Mouse (Mus musculus): ENCODE measurements around the gene Echdc1. TPM values are rescaled to one million over a fixed set of nuclear protein-coding genes. Genes with fewer than 3 reads are reported as not detected.

The Echdc1 gene
- 24.8 and 25.3 TPM in 2 replicates for polyA plus RNA-seq (2014; fragmentation: Nextera tagmentation; extraction: Ambion mirVana)

DNA sequence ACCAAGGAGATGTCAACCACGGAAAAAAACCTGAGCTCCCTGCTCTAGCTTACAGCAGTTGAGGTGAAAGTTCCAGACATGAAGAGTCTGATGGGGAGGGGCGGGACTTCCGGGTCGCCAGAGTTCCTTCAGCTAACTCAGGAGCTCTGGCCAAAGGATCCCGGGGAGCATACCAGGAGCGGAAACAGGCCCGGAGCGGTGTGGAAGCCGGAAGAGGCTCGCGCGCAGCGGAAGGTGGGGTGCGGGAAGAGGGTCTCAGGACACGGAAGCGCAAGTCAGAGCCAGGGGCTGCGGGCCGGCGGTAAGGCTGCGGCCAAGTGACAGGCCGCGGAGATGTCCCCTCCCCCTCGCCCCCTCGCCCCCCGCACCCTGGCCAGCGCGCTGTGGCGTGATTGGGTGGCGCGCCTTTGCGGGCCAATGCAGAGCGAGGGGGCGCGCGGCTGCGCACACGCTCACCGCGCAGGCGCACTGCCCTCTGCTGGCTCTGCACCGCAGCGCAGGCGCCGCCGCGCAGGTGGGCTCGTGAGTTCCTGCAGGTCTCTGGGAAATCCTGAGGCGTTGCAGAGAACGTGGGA, at the start of gene Echdc1:
TSS of gene Echdc1 (plus strand) at position 103 of the 575 bp plus-strand sequence.
- WGBS = under 1% methylated on average over 27 of the region's 49 CpGs
- Histone ChIP-seq H3K4me2 (ENCODE audit: low read depth, low read length) (peak within 1 kb of the TSS; percentile 74), H3K9ac (ENCODE audit: low read depth, low read length) (peak within 1 kb of the TSS; percentile 77), H3K36me3 (ENCODE audit: control insufficient read depth, insufficient read depth, low read length) (no peaks in the 10 kb centered on the region), H3K9me3 (ENCODE audit: control insufficient read depth, low read length) (no peaks in the 10 kb centered on the region), H3K27me3 (replicated peaks; ENCODE audit: control insufficient read depth, insufficient read depth, low read length) (no peaks in the 10 kb centered on the region), H3K4me1 (ENCODE audit: control insufficient read depth, insufficient read depth, low read length) (no peaks in the 10 kb centered on the region), H3K4me3 (ENCODE audit: low read depth, low read length) (peak within 1 kb of the TSS; percentile 58), H3K27ac (replicated peaks; ENCODE audit: low read depth, low read length) (peak within 1 kb of the TSS; percentile 84)
- peak; percentile 94 for DNase-seq (ENCODE audit: low spot score)
- ATAC-seq (ENCODE audit: low read depth) = peak; percentile 99

DNA sequence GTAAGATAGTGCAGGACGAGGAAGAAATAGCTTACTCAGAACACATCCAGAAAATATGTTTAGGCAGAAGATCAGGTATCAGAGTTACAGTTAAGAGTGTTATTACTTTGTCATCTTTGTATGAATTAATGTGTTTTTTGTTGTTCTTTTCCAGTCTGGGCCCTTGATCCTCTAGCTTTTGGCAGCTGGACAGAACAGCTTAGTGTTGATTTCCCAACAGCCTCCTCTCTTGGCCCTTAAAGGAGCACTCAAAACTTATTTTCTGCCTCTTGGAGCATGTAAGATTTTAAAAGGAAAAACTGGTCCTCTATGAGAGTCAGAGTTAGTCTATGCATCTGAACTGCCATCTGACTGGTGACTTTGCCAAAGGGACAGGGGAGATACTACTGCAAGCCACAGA, 31.2 kb upstream of the Echdc1 start:
- H3K36me3 ChIP-seq (ENCODE audit: control insufficient read depth, insufficient read depth, low read length) = no peaks in the 10 kb centered on the region
- ATAC-seq (ENCODE audit: low read depth) (peak; percentile 7; the same call in 1 of the 2 replicates), DNase-seq (ENCODE audit: low spot score) (peak; percentile 26)
- H3K4me3 ChIP-seq (ENCODE audit: low read depth, low read length) = no peak overlapping the region
- H3K9ac ChIP-seq (ENCODE audit: low read depth, low read length) = no peak overlapping the region
- no peaks in the 10 kb centered on the region for H3K4me1 ChIP-seq (ENCODE audit: control insufficient read depth, insufficient read depth, low read length)
- H3K27me3 ChIP-seq (replicated peaks; ENCODE audit: control insufficient read depth, insufficient read depth, low read length) = no peaks in the 10 kb centered on the region
- no peak overlapping the region for H3K27ac ChIP-seq (replicated peaks; ENCODE audit: low read depth, low read length)
- H3K9me3 ChIP-seq (ENCODE audit: control insufficient read depth, low read length) = no peaks in the 10 kb centered on the region
- 69% methylated on average over 1 of the region's 1 CpGs for WGBS
- H3K4me2 ChIP-seq (ENCODE audit: low read depth, low read length) = no peak overlapping the region

- 92% methylated on average over 1 of the region's 1 CpGs for WGBS
- DNase-seq (ENCODE audit: low spot score) (peak; percentile 83), ATAC-seq (ENCODE audit: low read depth) (peak; percentile 84)
- Histone ChIP-seq H3K4me1 (ENCODE audit: control insufficient read depth, insufficient read depth, low read length) (no peaks in the 10 kb centered on the region), H3K4me2 (ENCODE audit: low read depth, low read length) (no peak overlapping the region), H3K36me3 (ENCODE audit: control insufficient read depth, insufficient read depth, low read length) (no peaks in the 10 kb centered on the region), H3K9ac (ENCODE audit: low read depth, low read length) (no peak overlapping the region), H3K9me3 (ENCODE audit: control insufficient read depth, low read length) (no peaks in the 10 kb centered on the region), H3K27ac (replicated peaks; ENCODE audit: low read depth, low read length) (no peak overlapping the region), H3K4me3 (ENCODE audit: low read depth, low read length) (no peak overlapping the region), H3K27me3 (replicated peaks; ENCODE audit: control insufficient read depth, insufficient read depth, low read length) (no peaks in the 10 kb centered on the region)
Measured at GRCm38 (mm10) chr10:29285757-29286156, 27.2 kb upstream of the Echdc1 start.

DNA sequence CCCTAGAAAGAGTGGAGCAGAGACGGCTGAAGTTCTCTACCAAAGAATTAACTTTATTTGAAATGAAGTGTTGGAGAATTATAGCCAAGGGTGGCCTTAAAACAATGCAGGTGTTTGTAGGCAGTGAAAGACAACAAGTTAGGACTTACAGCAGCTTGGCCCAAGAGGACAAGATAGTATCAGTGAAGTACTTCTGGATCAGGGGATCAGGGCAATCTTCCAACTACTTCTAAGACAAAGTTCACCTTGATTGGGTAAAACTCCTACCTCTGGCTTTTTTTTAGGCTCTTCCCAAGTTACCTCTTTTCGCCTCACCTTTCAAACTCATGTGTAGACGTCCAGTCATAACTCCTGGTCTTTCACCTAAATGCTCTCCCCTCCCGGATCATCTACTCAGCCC, 10.7 kb upstream of the Echdc1 start:
- Histone ChIP-seq H3K9me3 (ENCODE audit: control insufficient read depth, low read length) (no peaks in the 10 kb centered on the region), H3K4me2 (ENCODE audit: low read depth, low read length) (no peak overlapping the region), H3K27ac (replicated peaks; ENCODE audit: low read depth, low read length) (no peak overlapping the region), H3K27me3 (replicated peaks; ENCODE audit: control insufficient read depth, insufficient read depth, low read length) (no peaks in the 10 kb centered on the region), H3K36me3 (ENCODE audit: control insufficient read depth, insufficient read depth, low read length) (no peaks in the 10 kb centered on the region), H3K4me3 (ENCODE audit: low read depth, low read length) (no peak overlapping the region), H3K9ac (ENCODE audit: low read depth, low read length) (no peak overlapping the region), H3K4me1 (ENCODE audit: control insufficient read depth, insufficient read depth, low read length) (no peaks in the 10 kb centered on the region)
- ATAC-seq (ENCODE audit: low read depth) = no peak
- 95% methylated on average over 4 of the region's 4 CpGs for WGBS
- no peak for DNase-seq (ENCODE audit: low spot score)

GRCm38 (mm10) chr10:29311480-29312219, 1.3 kb upstream of the Echdc1 start:
- no peaks in the 10 kb centered on the region for H3K4me1 ChIP-seq (ENCODE audit: control insufficient read depth, insufficient read depth, low read length)
- no peaks in the 10 kb centered on the region for H3K27me3 ChIP-seq (replicated peaks; ENCODE audit: control insufficient read depth, insufficient read depth, low read length)
- H3K36me3 ChIP-seq (ENCODE audit: control insufficient read depth, insufficient read depth, low read length) = no peaks in the 10 kb centered on the region
- DNase-seq (ENCODE audit: low spot score) (no peak), ATAC-seq (ENCODE audit: low read depth) (no peak)
- no peak overlapping the region for H3K27ac ChIP-seq (replicated peaks; ENCODE audit: low read depth, low read length)
- WGBS = 74% methylated on average over 4 of the region's 4 CpGs
- no peaks in the 10 kb centered on the region for H3K9me3 ChIP-seq (ENCODE audit: control insufficient read depth, low read length)
- peak overlapping the region; percentile 74; the same call in 1 of the 2 replicates for H3K4me2 ChIP-seq (ENCODE audit: low read depth, low read length)
- no peak overlapping the region for H3K9ac ChIP-seq (ENCODE audit: low read depth, low read length)
- H3K4me3 ChIP-seq (ENCODE audit: low read depth, low read length) = no peak overlapping the region

DNA sequence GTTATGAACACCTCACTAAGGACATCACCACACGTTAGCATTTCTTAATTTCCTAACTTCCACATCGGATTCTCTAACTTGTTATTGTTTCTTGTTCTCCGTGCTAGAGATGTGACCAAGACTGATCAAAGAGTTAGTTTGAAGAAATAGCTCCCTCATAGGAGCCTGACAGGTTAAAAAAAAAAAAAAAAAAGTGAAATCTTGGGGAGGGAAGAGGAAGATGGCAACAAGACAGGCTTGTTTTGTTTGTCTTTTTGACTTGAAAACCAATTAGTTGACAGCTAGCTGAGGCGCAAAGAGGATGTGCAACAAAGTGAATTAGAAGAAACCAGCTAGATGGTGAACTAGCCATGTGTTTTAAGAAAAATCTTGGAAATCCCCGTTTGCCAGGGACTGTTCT, 939 bp downstream of the Echdc1 start:
- H3K27me3 ChIP-seq (replicated peaks; ENCODE audit: control insufficient read depth, insufficient read depth, low read length) = no peaks in the 10 kb centered on the region
- no peak overlapping the region for H3K27ac ChIP-seq (replicated peaks; ENCODE audit: low read depth, low read length)
- peak overlapping the region; percentile 58 for H3K4me3 ChIP-seq (ENCODE audit: low read depth, low read length)
- H3K36me3 ChIP-seq (ENCODE audit: control insufficient read depth, insufficient read depth, low read length) = no peaks in the 10 kb centered on the region
- H3K4me2 ChIP-seq (ENCODE audit: low read depth, low read length) = peak overlapping the region; percentile 74
- no peaks in the 10 kb centered on the region for H3K9me3 ChIP-seq (ENCODE audit: control insufficient read depth, low read length)
- peak overlapping the region; percentile 77; the same call in 1 of the 2 replicates for H3K9ac ChIP-seq (ENCODE audit: low read depth, low read length)
- H3K4me1 ChIP-seq (ENCODE audit: control insufficient read depth, insufficient read depth, low read length) = no peaks in the 10 kb centered on the region
- ATAC-seq (ENCODE audit: low read depth) (no peak), DNase-seq (ENCODE audit: low spot score) (no peak)
- whole genome bisulfite sequencing = 39% methylated on average over 5 of the region's 5 CpGs

GRCm38 (mm10) chr10:29324817-29325216, 11.9 kb downstream of the Echdc1 start:
- no peaks in the 10 kb centered on the region for H3K27me3 ChIP-seq (replicated peaks; ENCODE audit: control insufficient read depth, insufficient read depth, low read length)
- DNase-seq (ENCODE audit: low spot score) = no peak
- no peak overlapping the region for H3K4me3 ChIP-seq (ENCODE audit: low read depth, low read length)
- no peaks in the 10 kb centered on the region for H3K9me3 ChIP-seq (ENCODE audit: control insufficient read depth, low read length)
- H3K36me3 ChIP-seq (ENCODE audit: control insufficient read depth, insufficient read depth, low read length) = no peaks in the 10 kb centered on the region
- H3K27ac ChIP-seq (replicated peaks; ENCODE audit: low read depth, low read length) = no peak overlapping the region
- H3K4me2 ChIP-seq (ENCODE audit: low read depth, low read length) = no peak overlapping the region
- H3K4me1 ChIP-seq (ENCODE audit: control insufficient read depth, insufficient read depth, low read length) = no peaks in the 10 kb centered on the region
- no peak overlapping the region for H3K9ac ChIP-seq (ENCODE audit: low read depth, low read length)
- no peak for ATAC-seq (ENCODE audit: low read depth)
- WGBS = 72% methylated on average over 2 of the region's 2 CpGs

GRCm38 (mm10) chr10:29333836-29334235, 20.9 kb downstream of the Echdc1 start:
- Histone ChIP-seq H3K4me2 (ENCODE audit: low read depth, low read length) (no peak overlapping the region), H3K9ac (ENCODE audit: low read depth, low read length) (no peak overlapping the region), H3K36me3 (ENCODE audit: control insufficient read depth, insufficient read depth, low read length) (no peaks in the 10 kb centered on the region), H3K27ac (replicated peaks; ENCODE audit: low read depth, low read length) (no peak overlapping the region), H3K4me1 (ENCODE audit: control insufficient read depth, insufficient read depth, low read length) (no peaks in the 10 kb centered on the region), H3K27me3 (replicated peaks; ENCODE audit: control insufficient read depth, insufficient read depth, low read length) (no peaks in the 10 kb centered on the region), H3K9me3 (ENCODE audit: control insufficient read depth, low read length) (no peaks in the 10 kb centered on the region), H3K4me3 (ENCODE audit: low read depth, low read length) (no peak overlapping the region)
- WGBS = 50% methylated on average over 4 of the region's 4 CpGs
- no peak for ATAC-seq (ENCODE audit: low read depth)
- DNase-seq (ENCODE audit: low spot score) = no peak

All from embryonic facial prominence, embryonic 14.5 days (tissue).